ENCODE assay signal across 7 mouse cellular contexts in genomic region chr16:29837025-29837629, GRCm38 (mm10).
A peak's percentile ranks its signal among the peaks of the same experiment; 100 is the strongest.
DNase-seq lines count a peak whose midpoint lies in the region; ATAC-seq and TF ChIP-seq lines count a peak whose summit lies in the region.

No protein-coding gene starts in this region.

- TF ChIP-seq CTCF in forebrain, postnatal 0 days (IDR thresholded peaks at IDR 0.05; ENCODE audit: low read depth), result no peak

- peaks cover 15% of the 10 kb centered on the region; the same call in 1 of the 2 replicates for H3K4me1 ChIP-seq in forebrain, postnatal 0 days (ENCODE audit: insufficient read depth)
- H3K4me1 ChIP-seq in midbrain, embryonic 10.5 days, result peaks cover 76% of the 10 kb centered on the region

- H3K27me3 ChIP-seq in forebrain, postnatal 0 days (ENCODE audit: insufficient read depth, low read length), result no peaks in the 10 kb centered on the region
- peaks cover 90% of the 10 kb centered on the region for H3K27me3 ChIP-seq in midbrain, embryonic 10.5 days (ENCODE audit: low read depth, poor library complexity, severe bottlenecking)

- H3K4me3 ChIP-seq in forebrain, postnatal 0 days (ENCODE audit: low read depth, low read length), result peak overlapping the region; percentile 24
- peak overlapping the region; percentile 45 for H3K4me3 ChIP-seq in midbrain, embryonic 10.5 days

- WGBS in forebrain, postnatal 0 days, result 3% methylated on average over 14 of the region's 14 CpGs
- 6% methylated on average over 14 of the region's 14 CpGs for WGBS in midbrain, embryonic 10.5 days

- no peak overlapping the region for H3K27ac ChIP-seq in forebrain, postnatal 0 days (ENCODE audit: low read depth, low read length)
- H3K27ac ChIP-seq in midbrain, embryonic 10.5 days (replicated peaks), result peak overlapping the region; percentile 72

- H3K9me3 ChIP-seq in forebrain, postnatal 0 days (ENCODE audit: low read length), result no peaks in the 10 kb centered on the region
- no peaks in the 10 kb centered on the region for H3K9me3 ChIP-seq in midbrain, embryonic 10.5 days (replicated peaks)

- no peaks in the 10 kb centered on the region for H3K36me3 ChIP-seq in forebrain, postnatal 0 days (ENCODE audit: insufficient read depth)
- H3K36me3 ChIP-seq in midbrain, embryonic 10.5 days, result no peaks in the 10 kb centered on the region

- H3K4me2 ChIP-seq in forebrain, postnatal 0 days (ENCODE audit: low read depth), result peak overlapping the region; percentile 60

- peak overlapping the region; percentile 22; the same call in 1 of the 2 replicates for H3K9ac ChIP-seq in forebrain, postnatal 0 days

- peak; percentile 28 to 35 for DNase-seq in right cerebral cortex, adult 2 months (ENCODE audit: low spot score in 2 of 2)
- DNase-seq in right cerebral cortex, postnatal 25 days, result no peak
- peak; percentile 68 for DNase-seq in forebrain, postnatal 0 days
- peak; percentile 77 for DNase-seq in midbrain, embryonic 10.5 days (ENCODE audit: low spot score)
- DNase-seq in thymus, postnatal 0 days (ENCODE audit: low spot score), result peak; percentile 69
- DNase-seq in kidney, adult 9 months, result no peak
- no peak for DNase-seq in ovary, postnatal 14 days (ENCODE audit: low spot score)

- ATAC-seq in forebrain, postnatal 0 days, result no peak; the same call in 1 of the 2 replicates

Comparison
In these comparisons a context has a peak if more than half of its experiments do, and no peak if none do; other contexts are left out.
1. DNase-seq: peak in right cerebral cortex, adult 2 months (2 of 2), forebrain, postnatal 0 days (single experiment), midbrain, embryonic 10.5 days (single experiment) and thymus, postnatal 0 days (single experiment); none in right cerebral cortex, postnatal 25 days (single experiment), kidney, adult 9 months (single experiment) and ovary, postnatal 14 days (single experiment).